Mouse (Mus musculus): ENCODE results near the gene Htra2. TPM values are rescaled to one million over a fixed set of nuclear protein-coding genes. Genes with fewer than 3 reads are reported as not detected.

Gene Htra2
- polyA plus RNA-seq (2012; rRNA removed) = 58.2 and 63.9 TPM in 2 replicates

DNA sequence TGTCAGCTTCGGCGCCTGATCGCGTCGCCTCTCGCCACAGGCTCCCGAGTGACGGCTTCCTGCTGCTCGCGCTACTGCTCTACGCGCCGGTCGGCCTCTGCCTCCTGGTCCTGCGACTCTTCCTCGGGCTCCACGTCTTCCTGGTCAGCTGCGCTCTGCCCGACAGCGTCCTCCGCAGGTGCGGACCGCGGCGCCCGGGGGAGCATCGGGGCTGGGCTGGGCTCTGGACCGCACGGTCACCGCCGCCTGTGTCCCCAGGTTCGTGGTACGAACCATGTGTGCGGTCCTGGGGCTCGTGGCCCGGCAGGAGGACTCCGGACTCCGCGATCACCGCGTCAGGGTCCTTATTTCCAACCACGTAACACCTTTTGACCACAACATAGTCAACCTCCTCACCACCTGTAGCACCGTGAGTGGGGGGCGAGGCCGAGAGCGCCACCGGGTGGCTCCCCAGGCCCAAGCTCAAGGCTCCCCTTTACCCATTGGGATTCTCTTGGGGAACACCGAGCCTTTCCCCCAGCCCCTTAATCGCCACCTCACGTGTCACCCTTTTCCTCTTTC, at the start of gene Htra2:
TSS of gene Htra2 (minus strand) at position 403 of the 561 bp plus-strand sequence.

DNA sequence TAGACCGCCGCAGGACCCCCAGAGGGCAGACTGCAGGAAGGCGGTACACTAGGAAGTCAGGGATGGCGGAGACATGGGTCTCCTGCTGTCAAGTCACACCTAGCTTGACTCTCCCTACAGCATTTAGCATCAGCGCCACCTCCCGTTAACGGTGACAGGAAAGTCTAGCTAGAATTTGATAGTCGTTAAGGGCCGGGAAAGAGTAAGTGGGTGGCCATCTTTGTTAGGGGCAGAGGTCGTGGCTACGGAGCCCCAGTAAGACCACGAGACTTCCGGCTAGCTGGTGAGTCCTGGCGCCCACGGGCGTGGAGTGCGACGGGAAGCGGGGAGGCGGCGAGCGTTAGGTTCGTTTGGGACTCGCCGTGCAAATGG, 46.2 kb upstream of the Htra2 start, which contains the start of the genes Ccdc142 and Gm42688:
TSS of gene Ccdc142 (plus strand) at position 286 of the 372 bp plus-strand sequence.
TSS of gene Gm42688 (plus strand) at position 302 of the 372 bp plus-strand sequence.

DNA sequence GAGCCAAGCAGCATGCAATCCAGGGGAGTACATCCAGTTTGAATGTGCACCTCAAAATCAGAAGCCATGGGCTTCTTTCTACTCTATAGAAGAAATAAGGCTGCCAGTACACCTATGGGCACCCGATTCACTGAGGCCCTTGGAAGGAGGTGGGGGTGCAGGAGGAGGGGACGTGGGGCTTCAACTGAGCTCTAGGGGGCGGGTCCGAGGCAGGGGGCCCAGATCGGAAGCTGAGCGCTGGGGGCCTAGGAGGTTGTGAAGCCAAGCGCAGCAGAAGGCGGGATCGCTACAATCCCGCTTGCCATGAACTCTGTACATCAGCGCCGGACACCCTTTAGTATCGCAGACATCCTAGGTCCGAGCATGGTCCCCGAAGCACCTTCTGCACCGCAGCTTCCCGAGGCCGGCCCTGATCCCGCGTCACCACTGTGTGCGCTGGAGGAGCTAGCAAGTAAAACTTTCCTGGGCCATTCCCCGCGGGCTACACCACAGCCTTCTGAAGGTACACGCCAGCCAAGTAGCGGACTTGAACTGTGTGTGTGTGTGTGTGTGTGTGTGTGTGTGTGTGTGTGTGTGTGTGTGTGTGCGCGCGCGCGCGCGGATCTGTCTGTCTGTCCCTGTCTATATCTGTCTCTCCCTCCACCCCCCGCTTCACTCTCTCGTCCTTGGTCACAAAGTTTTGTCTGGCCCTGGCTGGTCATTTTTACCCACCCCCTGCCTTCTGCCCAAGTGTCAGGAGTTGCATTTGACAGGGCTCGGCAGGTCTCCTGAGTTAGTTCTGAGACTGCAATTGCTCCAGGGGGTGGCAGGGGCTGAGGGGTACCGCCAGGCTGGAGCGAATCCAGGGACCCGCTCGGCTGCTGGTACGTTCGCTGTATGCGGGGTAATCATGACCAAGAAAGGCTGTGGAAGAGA, 31.3 kb upstream of the Htra2 start, which contains the start of gene Lbx2:
TSS of gene Lbx2 (plus strand) at position 247 of the 915 bp plus-strand sequence.

DNA sequence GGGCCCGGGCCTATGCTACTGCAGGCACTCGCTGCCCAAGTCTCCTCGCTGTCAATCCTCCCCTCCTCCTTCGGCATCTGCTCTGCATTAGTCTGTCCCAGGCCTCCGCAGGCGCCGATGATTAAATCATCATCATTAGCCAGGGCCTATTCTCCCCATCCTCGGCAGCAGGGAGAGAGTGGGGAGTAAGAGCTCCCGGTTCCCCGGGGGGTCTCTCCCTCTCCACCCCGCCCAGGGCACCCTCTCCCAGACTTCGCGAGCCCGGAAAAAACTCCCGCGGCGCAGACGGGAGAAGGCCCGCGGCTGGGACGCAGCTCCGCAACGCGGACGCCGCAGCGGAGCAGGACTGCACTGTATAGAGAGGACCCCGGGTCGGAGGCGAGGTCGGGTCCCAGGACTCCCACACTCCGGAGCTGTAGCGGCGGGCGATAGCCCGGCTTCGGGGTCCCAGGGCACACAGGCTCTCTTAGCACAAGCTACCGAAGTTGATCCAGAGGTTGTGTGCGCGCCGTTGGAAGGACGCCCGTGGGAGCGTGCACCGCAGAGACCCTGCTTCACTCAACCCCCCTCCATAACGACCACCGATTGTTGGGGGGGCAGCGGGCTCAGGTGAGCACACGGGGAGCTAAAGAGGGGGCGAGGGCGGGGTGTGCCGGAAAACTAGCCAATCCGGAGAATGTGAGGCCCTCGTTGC, 22.7 kb upstream of the Htra2 start, which contains the start of gene Pcgf1:
TSS of gene Pcgf1 (plus strand) at position 240 of the 694 bp plus-strand sequence.

DNA sequence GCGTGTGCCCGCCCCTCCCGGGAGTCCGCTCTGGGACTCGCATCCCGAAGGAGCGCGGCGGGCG, 15.0 kb upstream of the Htra2 start, which contains the start of gene Tlx2:
TSS of gene Tlx2 (minus strand) at position 47 of the 64 bp plus-strand sequence.

DNA sequence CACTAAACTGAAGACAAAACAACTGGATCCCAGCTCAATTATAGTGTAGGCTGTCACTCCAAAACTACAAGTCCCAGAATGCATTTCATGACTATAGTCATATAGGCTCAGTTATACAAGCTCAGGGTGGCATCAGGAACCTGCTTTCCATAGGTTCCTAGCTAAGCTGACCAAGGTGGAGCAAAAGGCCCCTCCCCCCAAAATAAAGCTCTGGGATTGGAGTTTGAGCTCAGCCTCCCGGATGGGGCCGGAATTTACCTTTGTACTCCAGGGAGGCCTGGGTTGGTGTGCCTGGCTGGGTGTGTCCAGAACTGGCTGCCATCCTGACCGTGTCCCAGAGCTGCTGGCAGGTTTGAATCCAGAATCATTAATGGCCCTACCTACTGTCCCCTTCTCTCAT, 2.7 kb upstream of the Htra2 start, which contains the start of gene Dqx1:
TSS of gene Dqx1 (plus strand) at position 55 of the 400 bp plus-strand sequence.

DNA sequence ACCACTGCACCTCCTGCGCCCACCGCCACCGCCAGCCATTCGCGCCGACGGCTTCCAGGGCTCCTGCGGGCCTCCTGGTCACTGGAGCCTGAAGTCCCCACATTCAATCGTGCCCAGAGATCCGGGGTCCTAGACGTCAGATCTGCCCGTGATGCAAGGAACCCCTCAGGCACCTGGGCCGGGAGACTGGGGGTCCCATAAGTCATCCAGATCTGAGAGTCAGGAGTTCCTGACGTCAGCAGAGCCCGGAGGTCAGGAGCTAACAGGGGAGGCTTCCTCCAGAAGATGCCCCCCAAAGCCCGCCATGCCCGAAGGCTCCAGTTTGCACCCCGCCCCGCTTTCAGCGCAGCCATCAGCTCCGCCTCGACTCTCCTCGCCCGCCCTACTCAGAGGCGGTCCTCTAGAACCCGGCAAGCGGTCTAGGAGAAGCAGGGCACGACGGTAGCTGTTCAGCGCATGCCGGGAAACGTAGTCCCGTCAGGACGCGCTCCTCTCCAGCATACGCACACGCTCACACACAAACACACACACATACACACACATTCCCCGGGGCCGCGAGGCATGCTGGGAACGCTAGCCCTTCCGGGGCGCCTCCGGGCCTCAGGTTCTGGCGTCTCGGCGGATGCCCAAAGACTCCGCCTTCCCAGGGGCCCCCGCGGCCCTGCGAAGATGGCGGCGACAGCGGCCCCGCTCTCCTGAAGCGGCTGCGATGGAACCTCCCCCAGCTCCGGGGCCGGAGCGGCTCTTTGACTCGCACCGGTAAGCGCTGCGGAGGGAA, 810 bp downstream of the Htra2 start, which contains the start of gene Aup1:
TSS of gene Aup1 (plus strand) at position 448 of the 778 bp plus-strand sequence.

DNA sequence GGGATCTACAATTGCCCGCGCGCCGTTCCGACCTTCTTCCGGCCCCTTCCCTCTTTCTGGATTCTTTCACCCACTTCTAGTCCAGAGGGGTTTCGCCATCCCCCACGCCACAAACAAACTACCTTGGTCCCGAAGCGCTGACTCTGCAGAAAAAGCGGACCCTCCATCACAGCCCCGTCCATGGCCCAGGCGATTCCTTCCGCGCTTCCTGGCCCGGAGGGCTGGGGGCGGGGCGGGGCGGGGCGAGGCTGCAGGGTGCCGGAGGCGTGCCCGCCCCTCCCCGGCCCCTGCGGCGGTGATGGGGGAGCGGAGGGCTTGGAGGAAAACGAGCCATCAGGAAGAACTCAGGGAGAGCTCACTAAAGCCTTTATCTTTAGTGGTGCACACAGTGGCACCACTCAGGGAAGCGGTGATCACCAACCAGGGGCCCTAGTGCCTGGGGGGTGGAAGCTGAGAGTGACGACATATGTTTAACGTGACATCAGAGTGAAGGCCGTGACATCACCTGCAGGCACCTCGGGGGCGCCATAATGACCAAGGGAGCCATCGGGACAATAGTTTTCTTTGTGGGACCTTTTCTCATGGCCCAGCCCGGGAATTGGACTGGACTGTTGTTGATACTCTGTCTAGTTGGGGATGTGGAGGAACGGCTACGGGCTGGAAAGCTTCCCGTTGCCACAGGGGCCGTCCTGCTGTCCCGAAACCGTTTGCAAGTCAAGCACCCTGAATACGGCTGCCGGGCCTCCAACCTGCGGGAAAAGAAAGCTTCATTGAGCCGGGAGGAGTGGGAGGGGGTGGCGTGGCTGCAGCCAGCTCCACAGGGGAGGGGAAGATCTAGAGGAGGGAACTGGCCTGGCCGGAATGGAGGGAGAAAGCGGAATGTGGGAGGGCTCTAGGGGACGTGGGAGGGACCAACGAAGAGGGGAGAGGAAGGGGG, 21.6 kb downstream of the Htra2 start, which contains the start of the genes Dok1 and Loxl3:
TSS of gene Dok1 (minus strand) at position 223 of the 937 bp plus-strand sequence.
TSS of gene Loxl3 (plus strand) at position 925 of the 937 bp plus-strand sequence.

Other genes starting within 250 kb of the Htra2 start
- gene Sema4f, start 115.5 kb downstream of the Htra2 start, polyA plus RNA-seq (2012; rRNA removed) = 1.3 and 1.5 TPM in 2 replicates
- gene M1ap, start 108.4 kb downstream of the Htra2 start, polyA plus RNA-seq (2012; rRNA removed) = 0.15 and 0.23 TPM in 2 replicates
- gene Dok1, start 21.8 kb downstream of the Htra2 start, polyA plus RNA-seq (2012; rRNA removed) = 11.3 and 14.4 TPM in 2 replicates
- 13.3 and 14.9 TPM in 2 replicates for gene Loxl3, start 21.1 kb downstream of the Htra2 start, polyA plus RNA-seq (2012; rRNA removed)
- gene Aup1, start 752 bp downstream of the Htra2 start, polyA plus RNA-seq (2012; rRNA removed) = 668 and 727 TPM in 2 replicates
- 2.0 and 2.6 TPM in 2 replicates for gene Dqx1, start 2.6 kb upstream of the Htra2 start, polyA plus RNA-seq (2012; rRNA removed)
- not detected in 2 replicates for gene Tlx2, start 15.0 kb upstream of the Htra2 start, polyA plus RNA-seq (2012; rRNA removed)
- 26.2 and 38.5 TPM in 2 replicates for gene Pcgf1, start 22.6 kb upstream of the Htra2 start, polyA plus RNA-seq (2012; rRNA removed)
- 18.9 and 19.3 TPM in 2 replicates for gene Lbx2, start 31.1 kb upstream of the Htra2 start, polyA plus RNA-seq (2012; rRNA removed)
- 21.7 and 28.8 TPM in 2 replicates for gene Ccdc142, start 46.3 kb upstream of the Htra2 start, polyA plus RNA-seq (2012; rRNA removed)
- 7.0 and 8.5 TPM in 2 replicates for gene Gm42688, start 46.3 kb upstream of the Htra2 start, polyA plus RNA-seq (2012; rRNA removed)
- gene Mrpl53, start 53.8 kb upstream of the Htra2 start, polyA plus RNA-seq (2012; rRNA removed) = 98.5 and 124 TPM in 2 replicates
- 124 and 132 TPM in 2 replicates for gene Mogs, start 60.2 kb upstream of the Htra2 start, polyA plus RNA-seq (2012; rRNA removed)
- 174 and 210 TPM in 2 replicates for gene Wbp1, start 66.3 kb upstream of the Htra2 start, polyA plus RNA-seq (2012; rRNA removed)
- 79.8 and 116 TPM in 2 replicates for gene Ino80b, start 70.2 kb upstream of the Htra2 start, polyA plus RNA-seq (2012; rRNA removed)
- 65.5 and 80.1 TPM in 2 replicates for gene Rtkn, start 80.2 kb upstream of the Htra2 start, polyA plus RNA-seq (2012; rRNA removed)
- gene Wdr54, start 101.1 kb upstream of the Htra2 start, polyA plus RNA-seq (2012; rRNA removed) = 7.4 and 8.4 TPM in 2 replicates
- gene 1700003E16Rik, start 101.1 kb upstream of the Htra2 start, polyA plus RNA-seq (2012; rRNA removed) = 4.1 and 4.4 TPM in 2 replicates
- gene Dctn1, start 110.6 kb upstream of the Htra2 start, polyA plus RNA-seq (2012; rRNA removed) = 186 and 187 TPM in 2 replicates
- 1.5 and 2.3 TPM in 2 replicates for gene Slc4a5, start 164.6 kb upstream of the Htra2 start, polyA plus RNA-seq (2012; rRNA removed)

Measured in ovary, adult 2 months (tissue).